Mouse (Mus musculus): ENCODE results near the gene Gigyf2. TPM values are rescaled to one million over a fixed set of nuclear protein-coding genes. Genes with fewer than 3 reads are reported as not detected.
A peak's percentile ranks its signal among the peaks of the same experiment; 100 is the strongest.

Gigyf2 gene
- polyA plus RNA-seq, 1 experiment from 2014 or later: 41.6 TPM

DNA sequence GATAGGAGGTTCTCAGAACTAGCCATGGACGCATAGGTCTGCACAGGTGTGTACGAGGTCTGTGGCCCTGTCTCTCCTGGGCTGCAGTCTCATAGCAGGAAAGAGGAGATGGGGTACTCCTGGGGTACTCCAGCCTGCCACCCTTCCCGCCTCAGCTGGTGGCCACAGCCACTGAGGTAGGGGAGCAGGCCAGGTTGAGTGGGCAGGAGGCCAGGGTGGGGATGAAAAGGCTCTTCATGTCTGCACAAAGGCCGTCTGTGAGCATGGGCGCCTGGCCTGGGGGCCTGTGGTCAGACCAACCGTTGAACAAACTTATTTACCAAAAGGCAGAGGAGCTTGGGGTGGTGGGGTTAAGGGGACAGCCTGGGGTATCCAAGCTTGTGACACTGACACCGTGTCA is 145.1 kb downstream of the Gigyf2 start:
- H3K27ac ChIP-seq (replicated peaks; ENCODE audit: low read depth, low read length): peak overlapping the region; percentile 48; the same call in 1 of the 2 replicates
- 0 out of 2 replicates have a peak, but pooled peaks have one; percentile 12 for ATAC-seq (ENCODE audit: low read depth)

GRCm38 (mm10) chr1:87472576-87472975 is 145.8 kb downstream of the Gigyf2 start:
- peak overlapping the region; percentile 48 for H3K27ac ChIP-seq (replicated peaks; ENCODE audit: low read depth, low read length)
- WGBS: 80% methylated on average over 7 of the region's 7 CpGs
- no peak for DNase-seq (ENCODE audit: low spot score)

More for the DNA sequence above, 145.1 kb downstream of the Gigyf2 start:
- Histone ChIP-seq H3K9me3 (ENCODE audit: control insufficient read depth, low read length) (no peaks in the 10 kb centered on the region), H3K4me3 (ENCODE audit: low read depth, low read length) (no peak overlapping the region), H3K27me3 (replicated peaks; ENCODE audit: control insufficient read depth, insufficient read depth, low read length) (peaks cover 29% of the 10 kb centered on the region), H3K9ac (ENCODE audit: low read depth, low read length) (no peak overlapping the region), H3K4me2 (ENCODE audit: low read depth, low read length) (no peak overlapping the region), H3K36me3 (ENCODE audit: control insufficient read depth, insufficient read depth, low read length) (no peaks in the 10 kb centered on the region), H3K4me1 (ENCODE audit: control insufficient read depth, insufficient read depth, low read length) (peaks cover 5% of the 10 kb centered on the region; the same call in 1 of the 2 replicates)
- WGBS: 70% methylated on average over 7 of the region's 7 CpGs
- peak; percentile 27 for DNase-seq (ENCODE audit: low spot score)

GRCm38 (mm10) chr1:87475076-87475895 is 148.5 kb downstream of the Gigyf2 start:
- Histone ChIP-seq H3K36me3 (ENCODE audit: control insufficient read depth, insufficient read depth, low read length) (no peaks in the 10 kb centered on the region), H3K4me1 (ENCODE audit: control insufficient read depth, insufficient read depth, low read length) (peaks cover 5% of the 10 kb centered on the region; the same call in 1 of the 2 replicates), H3K27ac (replicated peaks; ENCODE audit: low read depth, low read length) (no peak overlapping the region), H3K4me3 (ENCODE audit: low read depth, low read length) (peak overlapping the region; percentile 33), H3K9me3 (ENCODE audit: control insufficient read depth, low read length) (no peaks in the 10 kb centered on the region), H3K27me3 (replicated peaks; ENCODE audit: control insufficient read depth, insufficient read depth, low read length) (peaks cover 29% of the 10 kb centered on the region), H3K4me2 (ENCODE audit: low read depth, low read length) (peak overlapping the region; percentile 63), H3K9ac (ENCODE audit: low read depth, low read length) (peak overlapping the region; percentile 52)
- DNase-seq (ENCODE audit: low spot score): no peak
- 2% methylated on average over 24 of the region's 42 CpGs for WGBS
- ATAC-seq (ENCODE audit: low read depth): no peak

More at GRCm38 (mm10) chr1:87472576-87472975, 145.8 kb downstream of the Gigyf2 start:
- Histone ChIP-seq H3K4me3 (ENCODE audit: low read depth, low read length) (no peak overlapping the region), H3K9me3 (ENCODE audit: control insufficient read depth, low read length) (no peaks in the 10 kb centered on the region), H3K9ac (ENCODE audit: low read depth, low read length) (no peak overlapping the region), H3K36me3 (ENCODE audit: control insufficient read depth, insufficient read depth, low read length) (no peaks in the 10 kb centered on the region), H3K4me1 (ENCODE audit: control insufficient read depth, insufficient read depth, low read length) (peaks cover 5% of the 10 kb centered on the region; the same call in 1 of the 2 replicates), H3K4me2 (ENCODE audit: low read depth, low read length) (no peak overlapping the region), H3K27me3 (replicated peaks; ENCODE audit: control insufficient read depth, insufficient read depth, low read length) (peaks cover 29% of the 10 kb centered on the region)
- no peak for ATAC-seq (ENCODE audit: low read depth)

DNA sequence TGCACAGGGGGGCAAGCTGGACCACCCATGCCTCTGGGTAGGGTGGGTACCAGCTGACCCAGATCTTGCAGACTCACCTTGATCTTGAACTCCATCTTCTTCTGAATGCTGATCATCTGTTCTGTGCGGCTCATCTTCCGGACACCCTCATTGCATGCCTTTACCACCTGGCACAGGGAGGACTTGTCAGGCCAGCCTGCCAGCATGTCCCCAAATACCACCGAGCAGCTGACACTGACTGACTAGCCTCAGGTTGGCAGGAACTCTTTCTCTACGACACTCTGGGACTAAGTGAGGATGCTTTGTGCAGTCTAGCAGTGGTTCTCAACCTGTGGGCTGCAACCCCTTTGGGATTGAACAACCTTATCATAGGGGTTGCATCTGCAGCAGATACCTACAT is 155.7 kb downstream of the Gigyf2 start:
- no peak overlapping the region for H3K4me3 ChIP-seq (ENCODE audit: low read depth, low read length)
- no peaks in the 10 kb centered on the region for H3K4me1 ChIP-seq (ENCODE audit: control insufficient read depth, insufficient read depth, low read length)
- no peaks in the 10 kb centered on the region for H3K36me3 ChIP-seq (ENCODE audit: control insufficient read depth, insufficient read depth, low read length)
- DNase-seq (ENCODE audit: low spot score) (no peak), ATAC-seq (ENCODE audit: low read depth) (no peak)
- no peak overlapping the region for H3K9ac ChIP-seq (ENCODE audit: low read depth, low read length)
- H3K27me3 ChIP-seq (replicated peaks; ENCODE audit: control insufficient read depth, insufficient read depth, low read length): no peaks in the 10 kb centered on the region
- H3K9me3 ChIP-seq (ENCODE audit: control insufficient read depth, low read length): no peaks in the 10 kb centered on the region
- no peak overlapping the region for H3K4me2 ChIP-seq (ENCODE audit: low read depth, low read length)
- no peak overlapping the region for H3K27ac ChIP-seq (replicated peaks; ENCODE audit: low read depth, low read length)
- WGBS: 80% methylated on average over 4 of the region's 4 CpGs

DNA sequence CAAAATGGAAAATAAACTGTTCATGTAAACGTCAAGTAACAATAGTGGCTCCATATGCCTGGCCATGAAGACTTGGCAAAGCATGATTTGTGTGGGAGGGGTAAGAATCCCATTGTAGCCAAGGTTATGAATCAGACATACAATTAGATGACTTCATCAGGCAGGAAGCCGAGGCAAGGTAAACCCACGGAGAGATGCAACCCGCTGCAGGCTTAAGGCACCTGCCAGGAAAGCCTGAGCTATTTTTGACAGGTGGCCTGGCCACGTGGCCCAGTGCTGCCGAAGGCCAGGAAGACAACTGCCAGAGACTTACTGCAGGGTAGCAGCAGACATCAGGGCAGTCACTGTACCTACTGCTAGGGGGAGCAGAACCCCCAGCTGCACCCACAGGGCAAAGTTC is 159.6 kb downstream of the Gigyf2 start:
- ATAC-seq (ENCODE audit: low read depth): no peak
- H3K9me3 ChIP-seq (ENCODE audit: control insufficient read depth, low read length): no peaks in the 10 kb centered on the region
- no peak overlapping the region for H3K4me3 ChIP-seq (ENCODE audit: low read depth, low read length)
- no peak overlapping the region for H3K4me2 ChIP-seq (ENCODE audit: low read depth, low read length)
- H3K4me1 ChIP-seq (ENCODE audit: control insufficient read depth, insufficient read depth, low read length): no peaks in the 10 kb centered on the region
- DNase-seq (ENCODE audit: low spot score): peak; percentile 30
- H3K36me3 ChIP-seq (ENCODE audit: control insufficient read depth, insufficient read depth, low read length): no peaks in the 10 kb centered on the region
- WGBS: 54% methylated on average over 6 of the region's 6 CpGs
- no peak overlapping the region for H3K27ac ChIP-seq (replicated peaks; ENCODE audit: low read depth, low read length)
- H3K27me3 ChIP-seq (replicated peaks; ENCODE audit: control insufficient read depth, insufficient read depth, low read length): no peaks in the 10 kb centered on the region
- no peak overlapping the region for H3K9ac ChIP-seq (ENCODE audit: low read depth, low read length)

DNA sequence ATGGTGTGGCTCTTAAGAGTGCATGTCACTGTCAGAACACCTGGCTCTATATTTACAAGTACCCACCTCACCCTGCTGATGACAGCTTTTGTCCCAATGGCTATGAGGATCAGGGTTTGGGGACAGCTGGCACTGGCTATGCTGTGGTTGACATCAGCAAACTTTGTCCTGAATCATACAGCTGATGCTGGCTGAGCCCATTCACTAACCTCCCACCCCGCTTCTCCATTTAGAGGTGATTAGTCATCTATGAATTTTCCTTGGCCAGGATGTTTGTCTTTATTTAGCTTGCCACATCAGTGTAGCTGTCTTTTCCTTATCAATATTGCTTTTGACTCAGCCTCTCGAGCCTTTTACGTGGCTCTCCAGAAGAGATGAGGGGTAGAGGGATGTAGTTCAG is 165.5 kb downstream of the Gigyf2 start:
- Histone ChIP-seq H3K36me3 (ENCODE audit: control insufficient read depth, insufficient read depth, low read length) (no peaks in the 10 kb centered on the region), H3K4me2 (ENCODE audit: low read depth, low read length) (no peak overlapping the region), H3K9me3 (ENCODE audit: control insufficient read depth, low read length) (no peaks in the 10 kb centered on the region), H3K4me1 (ENCODE audit: control insufficient read depth, insufficient read depth, low read length) (no peaks in the 10 kb centered on the region), H3K4me3 (ENCODE audit: low read depth, low read length) (no peak overlapping the region), H3K27me3 (replicated peaks; ENCODE audit: control insufficient read depth, insufficient read depth, low read length) (no peaks in the 10 kb centered on the region), H3K9ac (ENCODE audit: low read depth, low read length) (no peak overlapping the region), H3K27ac (replicated peaks; ENCODE audit: low read depth, low read length) (no peak overlapping the region)
- no peak for DNase-seq (ENCODE audit: low spot score)
- no peak for ATAC-seq (ENCODE audit: low read depth)
- 92% methylated on average over 3 of the region's 3 CpGs for WGBS

- Histone ChIP-seq H3K27me3 (replicated peaks; ENCODE audit: control insufficient read depth, insufficient read depth, low read length) (no peaks in the 10 kb centered on the region), H3K27ac (replicated peaks; ENCODE audit: low read depth, low read length) (no peak overlapping the region), H3K4me1 (ENCODE audit: control insufficient read depth, insufficient read depth, low read length) (no peaks in the 10 kb centered on the region), H3K36me3 (ENCODE audit: control insufficient read depth, insufficient read depth, low read length) (no peaks in the 10 kb centered on the region), H3K9me3 (ENCODE audit: control insufficient read depth, low read length) (no peaks in the 10 kb centered on the region), H3K9ac (ENCODE audit: low read depth, low read length) (no peak overlapping the region), H3K4me3 (ENCODE audit: low read depth, low read length) (no peak overlapping the region), H3K4me2 (ENCODE audit: low read depth, low read length) (no peak overlapping the region)
- WGBS: 79% methylated on average over 4 of the region's 4 CpGs
- no peak for DNase-seq (ENCODE audit: low spot score)
- ATAC-seq (ENCODE audit: low read depth): no peak
These were observed 166.7 kb downstream of the Gigyf2 start for GRCm38 (mm10) chr1:87493542-87493941.
